Mouse (Mus musculus) hindbrain, postnatal 0 days (tissue): ENCODE measurements around the gene Habp2. TPM values are rescaled to one million over a fixed set of nuclear protein-coding genes. Genes with fewer than 3 reads are reported as not detected.

Experiments used
- ATAC-seq: fragments of 200-750 bp; cut with Nextera tagmentation; 2 replicates; pipeline ENCODE4 v1.8.0; 2017; ENCODE audit warnings: mild to moderate bottlenecking, moderate TSS enrichment, moderate library complexity
- DNase-seq: peaks from one replicate; pipeline ENCODE4 v3.0.0-alpha.2; 2015; ENCODE audit warnings: low spot score
- H3K27ac ChIP-seq: fragments of 300-500 bp; sonication (generic); 2 replicates; pipeline ENCODE4 v1.5.1; 2014; ENCODE audit warnings: mild to moderate bottlenecking
- H3K27me3 ChIP-seq: fragments of 300-500 bp; sonication (generic); 2 replicates; pipeline ENCODE4 v1.6.1; 2014; ENCODE audit warnings: low read length, mixed read lengths; ENCODE audit not compliant: insufficient read depth
- H3K36me3 ChIP-seq: fragments of 300-500 bp; sonication (generic); 2 replicates; pipeline ENCODE4 v1.6.1; 2014; ENCODE audit warnings: low read length, mixed read lengths; ENCODE audit not compliant: insufficient read depth
- H3K4me1 ChIP-seq: fragments of 300-500 bp; sonication (generic); 2 replicates; pipeline ENCODE4 v1.6.1; 2014; ENCODE audit warnings: antibody characterized with exemption, low read length, mixed read lengths; ENCODE audit not compliant: insufficient read depth
- H3K4me2 ChIP-seq: fragments of 300-500 bp; sonication (generic); 2 replicates; pipeline ENCODE4 v1.6.1; 2014; ENCODE audit warnings: low read depth, mild to moderate bottlenecking, low read length, moderate library complexity, mixed read lengths
- H3K4me3 ChIP-seq: fragments of 300-500 bp; sonication (generic); 2 replicates; pipeline ENCODE4 v1.5.1; 2014; ENCODE audit warnings: low read length
- H3K9ac ChIP-seq: fragments of 300-500 bp; sonication (generic); replicated peaks from 2 replicates; pipeline ENCODE4 v1.6.1; 2014; ENCODE audit warnings: mild to moderate bottlenecking, low read length, moderate library complexity, mixed read lengths
- H3K9me3 ChIP-seq: fragments of 300-500 bp; sonication (generic); 2 replicates; pipeline ENCODE4 v1.6.1; 2016; ENCODE audit warnings: low read length, mixed read lengths
- CTCF ChIP-seq: IDR thresholded peaks from 2 replicates; pipeline ENCODE4 v1.5.1; 2016; ENCODE audit warnings: antibody characterized with exemption, control low read depth, low read depth
- WGBS: fragments of 180-500 bp; shearing (Covaris S2); extraction: QIAGEN DNeasy Blood & Tissue Kit; methylation state at CpG from one replicate; pipeline ENCODE4 v1.1.7; 2014; 5-methylcytosine and 5-hydroxymethylcytosine counted together
- polyA plus RNA-seq: library from polyadenylated mRNA; unstranded; fragments of >200 nt; fragmentation: Nextera tagmentation; extraction: Ambion mirVana; gene quantifications from 2 replicates; pipeline ENCODE4 v1.2.1, GENCODE M21; 2015
- total RNA-seq: library from RNA; depleted of rRNA; stranded (reverse); fragments of >200 nt; gene quantifications from 2 replicates; pipeline ENCODE4 v1.2.3, GENCODE M21; 2014

Habp2 gene
- total and polyA plus RNA-seq, 2 experiments from 2014 or later = not detected

DNA sequence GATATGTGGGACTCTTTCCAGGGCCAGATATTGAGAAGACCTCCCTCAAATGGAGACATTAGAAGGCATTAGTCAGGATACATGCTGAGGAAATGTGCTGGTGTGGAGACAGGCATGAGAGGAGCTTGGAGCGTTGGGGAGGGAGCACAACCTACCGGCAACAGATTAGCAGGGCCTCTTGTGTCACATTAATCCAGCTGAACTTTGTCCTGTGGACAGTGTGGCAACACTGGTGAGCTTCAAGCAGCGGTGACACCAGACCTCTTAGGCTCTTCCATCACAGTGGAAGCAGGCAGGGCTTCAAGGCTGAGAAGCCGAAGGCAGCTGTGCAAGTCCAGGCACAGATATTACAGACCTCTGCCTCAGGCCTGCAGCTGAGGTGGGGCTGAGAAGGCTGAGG lies 9.0 kb upstream of the Habp2 start:
- no peaks in the 10 kb centered on the region for H3K4me1 ChIP-seq
- H3K36me3 ChIP-seq = no peaks in the 10 kb centered on the region
- DNase-seq = no peak
- H3K9ac ChIP-seq = no peak overlapping the region
- no peak for ATAC-seq
- no peaks in the 10 kb centered on the region for H3K9me3 ChIP-seq
- WGBS = 92% methylated on average over 4 of the region's 4 CpGs
- H3K4me3 ChIP-seq = no peak overlapping the region
- no peak for TF ChIP-seq CTCF
- H3K4me2 ChIP-seq = no peak overlapping the region
- H3K27me3 ChIP-seq = no peaks in the 10 kb centered on the region
- no peak overlapping the region for H3K27ac ChIP-seq

DNA sequence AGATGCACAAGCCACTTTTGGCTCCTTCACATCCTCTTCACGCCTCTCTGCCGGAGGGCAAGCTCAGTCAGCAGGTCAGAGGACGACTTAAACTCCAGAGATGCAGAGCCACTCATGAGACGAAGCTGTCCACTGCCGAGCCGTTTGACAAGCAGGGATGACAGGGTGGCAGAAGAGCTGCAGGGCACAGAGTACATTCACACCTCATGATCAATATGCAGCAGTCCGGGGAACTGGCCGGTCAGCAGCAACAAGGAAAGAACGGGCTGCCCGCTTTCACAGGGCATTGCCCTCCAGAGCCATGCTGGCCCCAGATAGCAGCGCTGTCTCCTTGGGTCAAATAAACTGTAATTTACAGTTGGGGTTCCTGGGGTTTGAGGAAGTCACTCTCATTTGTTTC lies 8.6 kb upstream of the Habp2 start:
- Histone ChIP-seq H3K9ac (no peak overlapping the region), H3K4me1 (no peaks in the 10 kb centered on the region), H3K4me2 (no peak overlapping the region), H3K4me3 (no peak overlapping the region), H3K36me3 (no peaks in the 10 kb centered on the region), H3K27me3 (no peaks in the 10 kb centered on the region), H3K9me3 (no peaks in the 10 kb centered on the region), H3K27ac (no peak overlapping the region)
- TF ChIP-seq CTCF = no peak
- ATAC-seq (no peak), DNase-seq (no peak)
- WGBS = 88% methylated on average over 11 of the region's 11 CpGs

DNA sequence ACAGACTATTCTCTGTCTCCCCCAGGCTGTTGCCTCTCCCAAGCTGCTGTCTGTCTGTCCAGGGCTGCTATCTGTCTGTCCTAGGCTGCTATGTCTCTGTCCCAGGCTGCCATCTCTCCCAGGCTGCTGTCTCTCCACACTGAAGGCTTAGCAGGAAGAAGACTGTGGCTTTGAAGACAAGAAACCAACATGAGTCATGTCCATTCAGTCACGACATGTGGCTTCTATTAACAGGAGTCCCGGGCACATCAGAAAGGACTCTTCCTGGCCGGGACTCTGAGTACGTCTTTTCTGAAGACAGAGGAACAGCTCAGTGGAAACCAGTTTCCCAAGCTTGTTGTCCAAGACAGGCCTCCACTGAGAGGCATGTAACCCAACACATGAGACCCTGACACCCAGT lies 1.7 kb upstream of the Habp2 start:
- H3K9ac ChIP-seq = no peak overlapping the region
- WGBS = 72% methylated on average over 4 of the region's 4 CpGs
- H3K9me3 ChIP-seq = no peaks in the 10 kb centered on the region
- H3K27me3 ChIP-seq = no peaks in the 10 kb centered on the region
- no peak overlapping the region for H3K4me2 ChIP-seq
- H3K4me1 ChIP-seq = no peaks in the 10 kb centered on the region
- H3K36me3 ChIP-seq = no peaks in the 10 kb centered on the region
- TF ChIP-seq CTCF = no peak
- H3K4me3 ChIP-seq = no peak overlapping the region
- DNase-seq = no peak
- no peak overlapping the region for H3K27ac ChIP-seq
- no peak for ATAC-seq

DNA sequence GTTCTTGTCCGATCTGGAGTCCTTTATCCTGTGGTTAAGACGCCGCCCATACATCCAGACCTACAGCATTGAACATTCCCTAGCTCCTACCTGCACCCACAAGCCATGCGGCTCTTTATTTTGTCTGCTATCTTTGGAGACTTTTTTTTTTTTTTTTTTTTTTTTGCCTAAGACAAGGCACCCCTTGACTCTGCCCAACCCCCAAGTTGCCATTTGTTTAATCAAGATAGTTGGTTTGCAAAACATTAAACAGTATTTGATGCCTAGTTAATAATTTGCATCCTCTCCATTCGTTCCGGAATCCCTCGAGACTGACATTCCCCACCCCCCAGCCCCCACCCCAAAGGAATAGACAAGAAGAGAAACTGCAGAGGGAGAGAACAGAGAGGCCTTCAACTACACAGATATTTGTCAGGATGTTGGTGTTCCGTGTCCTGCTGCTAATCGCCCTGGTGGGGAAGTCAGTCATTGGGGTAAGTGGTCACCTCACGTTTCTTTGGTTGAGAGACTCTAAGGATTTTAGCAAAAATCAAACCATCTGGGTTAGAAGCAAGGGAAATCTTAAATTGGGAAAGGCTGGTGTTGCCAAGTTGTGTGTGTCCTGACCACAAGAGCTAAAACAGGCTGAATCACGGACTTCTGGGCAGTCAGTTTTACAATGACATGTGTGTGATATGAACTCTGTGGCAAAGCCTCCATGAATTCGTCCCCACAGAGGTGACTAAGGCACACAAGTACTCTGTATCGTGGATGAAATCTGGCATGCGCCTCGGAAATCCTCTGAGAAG lies 837 bp downstream of the Habp2 start:
- ATAC-seq (no peak), DNase-seq (no peak)
- no peak overlapping the region for H3K27ac ChIP-seq
- H3K9ac ChIP-seq = no peak overlapping the region
- no peaks in the 10 kb centered on the region for H3K4me1 ChIP-seq
- H3K9me3 ChIP-seq = no peaks in the 10 kb centered on the region
- TF ChIP-seq CTCF = no peak
- no peak overlapping the region for H3K4me3 ChIP-seq
- no peaks in the 10 kb centered on the region for H3K36me3 ChIP-seq
- H3K27me3 ChIP-seq = no peaks in the 10 kb centered on the region
- 82% methylated on average over 15 of the region's 15 CpGs for WGBS
- H3K4me2 ChIP-seq = no peak overlapping the region

DNA sequence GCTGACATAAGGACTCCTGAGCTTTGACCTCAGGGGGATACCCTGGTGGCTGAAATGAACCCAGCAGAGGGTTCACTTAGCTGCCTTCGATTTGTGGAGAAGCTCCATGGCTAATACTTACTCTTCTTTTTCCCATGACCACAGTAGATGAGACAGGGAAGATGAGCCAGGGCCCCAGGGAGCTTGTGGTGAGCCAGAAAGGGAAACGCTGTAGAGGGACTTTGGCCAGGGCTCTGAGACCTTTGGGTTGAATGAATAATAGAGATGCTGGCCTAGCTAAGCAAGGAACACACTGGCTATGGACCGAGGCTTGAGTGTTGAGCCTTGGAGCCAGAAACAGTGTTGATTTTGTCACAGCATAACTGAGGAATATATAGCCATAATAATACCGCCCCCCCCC lies 1.5 kb downstream of the Habp2 start:
- Histone ChIP-seq H3K4me1 (no peaks in the 10 kb centered on the region), H3K27ac (no peak overlapping the region), H3K4me3 (no peak overlapping the region), H3K9me3 (no peaks in the 10 kb centered on the region), H3K9ac (no peak overlapping the region), H3K4me2 (no peak overlapping the region), H3K27me3 (no peaks in the 10 kb centered on the region), H3K36me3 (no peaks in the 10 kb centered on the region)
- no peak for DNase-seq
- ATAC-seq = no peak
- 74% methylated on average over 4 of the region's 4 CpGs for WGBS
- TF ChIP-seq CTCF = no peak

DNA sequence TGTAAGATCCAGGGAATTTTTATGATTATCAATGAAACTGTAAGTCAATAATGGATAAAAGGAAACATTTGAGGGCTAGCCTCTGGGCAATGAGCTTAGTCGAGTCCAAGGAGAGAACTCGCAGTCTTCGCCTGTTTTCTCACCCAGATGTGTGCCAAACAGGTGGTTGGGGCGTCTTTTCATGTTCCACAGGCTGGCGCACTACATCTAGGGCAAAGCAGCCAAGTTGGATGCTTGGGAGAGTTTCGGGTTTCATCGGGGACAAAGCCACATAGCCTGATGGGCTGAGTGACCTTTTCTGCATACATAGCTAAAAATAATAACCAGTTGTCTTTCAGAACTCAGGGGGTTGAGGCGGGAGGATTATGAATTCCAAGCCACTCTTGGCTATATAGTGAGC lies 2.7 kb downstream of the Habp2 start:
- no peak overlapping the region for H3K4me2 ChIP-seq
- DNase-seq = no peak
- H3K4me3 ChIP-seq = no peak overlapping the region
- H3K9me3 ChIP-seq = no peaks in the 10 kb centered on the region
- no peak overlapping the region for H3K27ac ChIP-seq
- no peak for TF ChIP-seq CTCF
- no peaks in the 10 kb centered on the region for H3K36me3 ChIP-seq
- 80% methylated on average over 8 of the region's 8 CpGs for WGBS
- ATAC-seq = no peak
- 0 out of 2 replicates have a peak, but pooled peaks cover under 1% of the 10 kb centered on the region for H3K4me1 ChIP-seq
- no peaks in the 10 kb centered on the region for H3K27me3 ChIP-seq
- H3K9ac ChIP-seq = no peak overlapping the region

DNA sequence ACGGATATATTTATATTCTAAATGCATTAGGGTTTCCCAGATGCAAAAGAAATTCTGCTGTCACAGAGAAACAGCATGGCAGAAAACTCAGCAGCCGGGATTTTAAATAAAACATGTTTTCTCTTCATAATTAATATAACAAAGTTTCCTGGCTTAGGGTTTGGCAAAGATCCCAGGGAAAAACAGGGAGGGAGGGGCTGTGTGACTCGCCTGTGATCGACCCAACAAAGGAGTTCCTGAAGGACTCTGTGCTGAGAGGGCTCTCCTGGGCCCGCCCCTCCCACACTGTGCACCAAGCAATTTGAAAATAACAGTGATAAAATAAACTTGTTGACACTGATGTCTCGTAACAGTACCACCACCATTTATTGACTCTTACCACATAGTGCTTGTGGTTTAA lies 5.0 kb downstream of the Habp2 start:
- Histone ChIP-seq H3K36me3 (no peaks in the 10 kb centered on the region), H3K9ac (no peak overlapping the region), H3K27ac (no peak overlapping the region), H3K9me3 (no peaks in the 10 kb centered on the region), H3K4me2 (no peak overlapping the region), H3K4me3 (no peak overlapping the region), H3K27me3 (no peaks in the 10 kb centered on the region), H3K4me1 (peaks cover 5% of the 10 kb centered on the region; the same call in 1 of the 2 replicates)
- TF ChIP-seq CTCF = no peak
- DNase-seq (peak; percentile 20), ATAC-seq (no peak)
- 43% methylated on average over 6 of the region's 6 CpGs for WGBS
